Mouse (Mus musculus): ENCODE measurements at regions not wholly inside any gene's neighbourhood (a gene's known extent, or its start where the extent isn't known, plus 50 kb on each side); places are given as distances from the start of the nearest gene placed in this dataset.

GRCm38 (mm10) chr14:66479181-66479580 lies 470.2 kb upstream of the Gulo start:
- no peak for DNase-seq (ENCODE audit: low spot score)

GRCm38 (mm10) chr14:66478562-66478961 lies 469.6 kb upstream of the Gulo start:
- no peak for DNase-seq (ENCODE audit: low spot score)

GRCm38 (mm10) chr14:66475026-66475425 lies 466.0 kb upstream of the Gulo start:
- DNase-seq (ENCODE audit: low spot score) = no peak

DNA sequence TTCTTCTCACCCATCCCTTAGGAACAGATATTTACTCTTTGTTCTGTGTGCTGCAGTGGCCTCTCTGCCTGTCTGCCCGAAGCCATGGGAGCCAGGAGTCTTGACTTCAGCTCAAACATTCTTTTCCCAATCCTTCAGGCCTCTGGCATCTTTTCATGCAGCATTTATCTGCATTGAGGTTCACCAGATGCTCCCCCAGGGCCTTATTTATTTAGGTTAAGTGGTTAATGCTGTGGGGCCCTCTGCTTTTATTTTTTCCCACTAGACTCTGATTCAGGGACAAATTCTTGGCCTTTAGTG lies 464.2 kb upstream of the Gulo start:
- DNase-seq (ENCODE audit: low spot score) = no peak

DNA sequence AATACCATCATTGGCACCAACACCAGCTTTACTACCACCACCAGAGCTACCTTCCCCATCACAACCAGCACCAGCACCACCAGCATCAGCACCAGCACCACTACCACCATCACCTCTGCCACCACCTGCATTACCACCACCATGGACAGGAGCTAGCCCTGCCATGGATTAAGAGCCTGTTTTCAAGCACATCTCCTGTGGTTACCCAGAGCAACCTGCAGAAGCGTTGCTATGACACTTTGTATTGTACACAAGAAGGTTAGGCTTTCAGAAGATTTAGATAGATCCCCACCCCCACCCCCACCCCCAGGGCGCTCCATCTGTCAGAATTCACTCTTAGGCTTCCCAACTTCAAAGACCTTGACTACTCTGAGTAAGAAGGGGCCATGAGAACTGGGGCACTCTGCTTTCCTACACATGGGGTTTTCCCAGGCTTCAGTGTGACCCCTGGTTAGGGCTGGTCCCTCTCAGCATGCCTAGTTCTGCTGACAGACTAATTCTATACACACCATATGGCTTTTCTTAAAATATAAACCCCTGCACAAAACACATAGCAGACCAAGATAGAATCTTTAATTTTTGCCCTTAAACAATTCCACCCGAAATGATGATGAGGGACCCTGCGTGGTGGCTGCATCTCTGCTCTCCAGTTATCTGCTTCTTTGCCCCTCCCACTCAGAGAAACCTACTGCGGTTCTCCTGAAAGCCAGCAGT lies 463.7 kb upstream of the Gulo start:
- no peak for DNase-seq (ENCODE audit: low spot score)

DNA sequence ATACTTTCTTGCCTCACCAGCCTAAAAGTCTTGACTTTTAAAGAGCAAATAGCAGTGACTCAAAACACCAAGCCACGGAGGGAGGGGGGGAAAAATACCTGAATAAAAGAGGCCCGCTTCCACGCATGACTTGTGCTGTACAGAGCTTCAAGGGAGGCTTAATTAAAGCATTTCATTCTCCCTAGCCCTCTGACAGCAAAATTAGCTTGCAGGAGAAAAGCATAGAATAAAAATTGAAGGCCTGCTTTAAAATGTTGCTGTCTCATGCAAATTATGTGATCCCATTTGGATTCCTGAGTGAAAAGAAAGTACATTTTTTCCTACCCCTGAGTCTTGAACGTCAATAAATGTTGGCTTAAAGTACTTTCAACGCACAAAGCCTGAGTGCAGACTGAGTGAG lies 453.1 kb upstream of the Gulo start:
- DNase-seq (ENCODE audit: low spot score) = no peak

GRCm38 (mm10) chr14:66460795-66461194 lies 451.8 kb upstream of the Gulo start:
- DNase-seq (ENCODE audit: low spot score) = no peak

DNA sequence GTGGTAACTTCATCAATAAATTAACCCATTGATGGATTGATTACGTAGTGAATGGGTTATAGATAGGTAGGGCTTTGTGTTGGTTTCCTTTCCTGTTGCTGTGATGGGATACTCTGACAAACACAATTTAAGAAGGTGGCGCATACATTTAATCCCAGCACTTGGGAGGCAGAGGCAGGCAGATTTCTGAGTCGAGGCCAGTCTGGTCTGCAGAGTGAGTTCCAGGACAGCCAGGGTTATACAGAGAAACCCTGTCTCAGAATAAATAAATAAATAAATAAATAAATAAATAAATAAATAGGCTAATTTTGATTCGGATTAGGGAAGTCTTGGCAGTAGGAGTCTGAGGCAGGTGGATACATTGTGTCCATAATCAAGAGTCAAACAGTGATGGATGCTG lies 449.7 kb upstream of the Gulo start:
- no peak for DNase-seq (ENCODE audit: low spot score)

DNA sequence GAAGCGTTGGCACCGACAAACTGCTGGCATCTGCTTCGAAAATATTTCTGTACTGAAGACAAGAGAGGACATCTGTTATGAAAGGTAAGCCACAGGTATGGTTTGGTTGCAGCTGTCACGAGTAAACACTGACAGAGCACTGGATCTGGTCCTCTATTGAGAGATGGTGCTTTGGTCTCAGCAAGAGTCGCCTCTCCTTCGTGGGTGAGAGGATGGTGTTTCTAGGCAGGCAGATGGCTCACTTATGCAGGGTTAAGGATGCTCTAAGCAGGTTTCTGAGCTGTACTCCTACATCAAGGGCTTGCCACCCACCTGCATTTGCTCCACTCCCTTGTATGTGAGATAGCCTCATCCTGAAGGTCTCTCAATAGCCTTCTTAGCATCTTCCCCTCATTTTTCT lies 448.3 kb upstream of the Gulo start:
- no peak for DNase-seq (ENCODE audit: low spot score)

DNA sequence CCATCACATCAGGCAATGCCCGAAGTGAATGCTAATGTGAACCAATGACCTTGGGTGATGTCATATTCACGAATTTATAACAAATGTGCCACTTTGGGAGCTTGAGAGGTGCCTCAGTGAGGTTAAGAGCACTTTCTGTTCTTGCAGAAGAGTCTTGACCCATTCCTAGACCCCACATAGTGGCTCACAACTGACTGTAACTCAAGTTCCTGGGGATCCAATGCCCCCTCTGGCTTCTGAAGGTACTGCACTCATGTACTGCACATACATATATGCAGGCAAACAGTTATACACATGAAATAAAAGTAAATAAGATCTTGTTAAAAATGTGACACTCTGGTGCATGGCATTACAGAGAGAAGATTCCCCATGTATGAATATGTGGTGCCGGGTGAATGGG lies 443.8 kb upstream of the Gulo start:
- DNase-seq (ENCODE audit: low spot score) = no peak

DNA sequence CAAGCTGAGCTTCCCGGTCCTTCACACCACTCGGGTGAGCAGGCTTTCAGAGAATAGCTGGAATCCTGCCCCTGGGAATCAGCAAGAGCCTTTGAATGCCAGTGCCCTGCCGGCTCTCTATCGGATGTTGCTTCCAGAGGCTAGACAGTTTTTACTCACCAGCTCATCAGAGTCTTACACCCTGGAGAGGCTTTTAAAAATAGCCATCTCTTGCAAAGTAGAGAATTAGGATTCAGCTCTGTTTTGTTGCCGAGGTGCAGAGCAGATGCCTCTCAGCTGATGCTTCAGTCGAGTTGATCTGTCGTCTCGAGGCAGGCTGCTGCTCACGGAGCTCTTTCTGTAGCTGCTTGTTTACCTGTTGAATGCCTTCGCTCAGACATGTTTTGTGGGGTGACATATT lies 441.3 kb upstream of the Gulo start:
- DNase-seq (ENCODE audit: low spot score) = no peak

DNA sequence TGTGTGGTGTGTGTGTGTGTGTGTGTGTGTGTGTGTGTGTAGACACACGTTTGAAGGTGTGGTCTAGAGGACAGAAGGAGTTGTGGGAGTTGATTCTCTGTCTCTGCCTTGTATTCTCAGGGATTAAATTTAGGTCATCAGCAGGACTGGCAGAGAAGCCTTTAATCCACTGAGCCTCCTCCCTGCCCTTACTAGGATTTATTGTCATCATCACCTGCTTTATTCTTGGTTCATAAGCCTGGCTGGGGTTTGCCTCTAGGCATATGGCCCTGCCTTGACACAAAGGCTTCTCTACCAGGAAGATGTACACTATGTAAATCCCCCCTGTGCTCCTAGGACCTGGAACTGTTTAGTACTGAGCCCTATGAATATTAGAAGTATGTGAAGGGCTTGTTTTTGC lies 433.6 kb upstream of the Gulo start:
- DNase-seq (ENCODE audit: low spot score) = no peak

DNA sequence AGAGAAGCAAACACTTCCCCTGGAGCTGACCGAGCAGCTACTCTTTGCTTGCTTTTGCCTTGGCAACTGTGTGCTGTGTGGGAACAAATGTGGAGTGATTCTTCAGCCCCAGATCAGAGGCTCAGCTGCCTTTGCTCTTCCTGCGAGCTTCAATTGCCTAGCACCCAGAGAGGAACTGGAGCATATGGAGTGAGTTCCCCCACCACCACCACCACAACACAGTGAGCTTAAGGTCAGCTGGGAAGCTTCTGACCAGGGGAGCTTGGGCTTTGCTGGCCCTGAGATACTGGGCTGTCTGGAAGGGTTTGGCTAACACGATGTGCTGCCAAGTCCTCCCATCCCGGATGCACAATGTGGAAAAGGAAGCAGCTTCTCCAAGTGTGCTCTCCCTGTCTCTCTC lies 432.8 kb upstream of the Gulo start:
- DNase-seq (ENCODE audit: low spot score) = no peak

DNA sequence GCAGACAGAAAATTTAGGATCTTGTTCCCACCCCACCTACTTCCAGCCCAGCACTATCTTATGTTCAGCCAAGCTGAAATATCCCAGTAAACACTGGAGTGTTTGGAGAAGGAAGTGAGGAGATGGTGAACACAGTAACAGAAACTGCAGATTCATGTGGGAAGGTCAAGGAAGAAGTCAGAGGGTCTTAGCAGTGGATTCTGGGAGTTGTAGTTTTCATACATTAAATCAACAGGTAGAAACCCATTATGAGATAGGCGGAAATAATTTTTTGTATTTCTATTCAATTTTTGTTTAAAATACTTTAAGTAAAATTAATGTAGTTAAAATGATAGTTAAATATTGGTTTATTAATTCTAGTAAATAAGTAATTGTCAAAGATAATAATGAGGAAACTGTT lies 429.6 kb upstream of the Gulo start:
- DNase-seq (ENCODE audit: low spot score) = no peak

DNA sequence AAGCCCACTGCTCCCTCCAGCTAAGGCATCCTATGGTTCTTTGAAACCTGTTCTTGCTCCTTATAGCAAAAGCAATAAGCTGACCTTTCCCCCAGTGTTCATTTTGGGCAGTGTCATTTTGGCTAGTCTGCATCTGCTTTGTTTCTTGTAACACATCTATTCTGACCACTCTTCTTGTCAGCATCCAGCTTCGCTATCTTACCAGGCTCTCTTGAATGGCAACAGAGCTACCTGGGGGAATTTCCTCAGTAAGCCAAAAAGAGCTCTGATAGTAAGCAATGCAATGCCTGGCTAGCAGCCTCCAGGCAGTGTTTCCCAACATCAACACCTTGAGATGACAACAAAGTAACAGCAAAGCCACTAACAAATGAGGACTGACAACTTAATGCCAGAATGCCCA lies 429.0 kb upstream of the Gulo start:
- DNase-seq (ENCODE audit: low spot score) = no peak

GRCm38 (mm10) chr14:66431630-66432029 lies 422.6 kb upstream of the Gulo start:
- DNase-seq (ENCODE audit: low spot score) = no peak

- DNase-seq (ENCODE audit: low spot score) = no peak
These were observed 415.1 kb upstream of the Gulo start for GRCm38 (mm10) chr14:66424141-66424540.

Data from adipocyte (in vitro differentiated cells).